Mouse (Mus musculus): ENCODE data around the gene Prox1. TPM values are rescaled to one million over a fixed set of nuclear protein-coding genes. Genes with fewer than 3 reads are reported as not detected.

Prox1 gene
- polyA plus RNA-seq, 1 experiment from 2014 or later: 2.1 TPM

- H3K27ac ChIP-seq: peak overlapping the region; percentile 47; the same call in 1 of the 2 replicates
- 70% methylated on average over 18 of the region's 18 CpGs for WGBS
- 0 out of 2 replicates have a peak, but pooled peaks cover 3% of the 10 kb centered on the region for H3K4me1 ChIP-seq
- no peak overlapping the region for H3K9ac ChIP-seq
- ATAC-seq (ENCODE audit: insufficient number of reproducible peaks, low FRiP score, low TSS enrichment, low read depth): no peak
- H3K4me2 ChIP-seq: 0 out of 2 replicates have a peak overlapping the region, but pooled peaks have one; percentile 12
- H3K4me3 ChIP-seq: no peak overlapping the region
- no peaks in the 10 kb centered on the region for H3K9me3 ChIP-seq
- peaks cover 24% of the 10 kb centered on the region for H3K27me3 ChIP-seq
- H3K36me3 ChIP-seq: no peaks in the 10 kb centered on the region
Measured at GRCm38 (mm10) chr1:190161288-190161687, 9.2 kb downstream of the Prox1 start.

GRCm38 (mm10) chr1:190159457-190159856 lies 11.1 kb downstream of the Prox1 start:
- no peak for ATAC-seq (ENCODE audit: insufficient number of reproducible peaks, low FRiP score, low TSS enrichment, low read depth)
- WGBS: 62% methylated on average over 11 of the region's 11 CpGs

GRCm38 (mm10) chr1:190155751-190156150 lies 14.8 kb downstream of the Prox1 start:
- Histone ChIP-seq H3K9me3 (no peaks in the 10 kb centered on the region), H3K27ac (no peak overlapping the region), H3K4me2 (no peak overlapping the region), H3K27me3 (peaks cover 14% of the 10 kb centered on the region; the same call in 1 of the 2 replicates), H3K9ac (no peak overlapping the region), H3K4me1 (no peaks in the 10 kb centered on the region), H3K36me3 (no peaks in the 10 kb centered on the region), H3K4me3 (no peak overlapping the region)
- 23% methylated on average over 8 of the region's 8 CpGs for WGBS
- no peak for ATAC-seq (ENCODE audit: insufficient number of reproducible peaks, low FRiP score, low TSS enrichment, low read depth)

More at GRCm38 (mm10) chr1:190159457-190159856, 11.1 kb downstream of the Prox1 start:
- Histone ChIP-seq H3K4me1 (0 out of 2 replicates have a peak, but pooled peaks cover 3% of the 10 kb centered on the region), H3K4me2 (no peak overlapping the region), H3K27me3 (peaks cover 18% of the 10 kb centered on the region; the same call in 1 of the 2 replicates), H3K4me3 (no peak overlapping the region), H3K36me3 (no peaks in the 10 kb centered on the region), H3K9me3 (no peaks in the 10 kb centered on the region), H3K27ac (no peak overlapping the region), H3K9ac (no peak overlapping the region)

- Histone ChIP-seq H3K4me3 (no peak overlapping the region), H3K9ac (no peak overlapping the region), H3K9me3 (no peaks in the 10 kb centered on the region), H3K27me3 (peaks cover 12% of the 10 kb centered on the region; the same call in 1 of the 2 replicates), H3K27ac (no peak overlapping the region), H3K4me1 (no peaks in the 10 kb centered on the region), H3K4me2 (no peak overlapping the region), H3K36me3 (no peaks in the 10 kb centered on the region)
- 24% methylated on average over 2 of the region's 2 CpGs for WGBS
- no peak for ATAC-seq (ENCODE audit: insufficient number of reproducible peaks, low FRiP score, low TSS enrichment, low read depth)
Measured at GRCm38 (mm10) chr1:190155021-190155420, 15.5 kb downstream of the Prox1 start.

- H3K9ac ChIP-seq: no peak overlapping the region
- H3K27ac ChIP-seq: no peak overlapping the region
- no peak overlapping the region for H3K4me2 ChIP-seq
- no peaks in the 10 kb centered on the region for H3K36me3 ChIP-seq
- WGBS: 21% methylated on average over 7 of the region's 7 CpGs
- H3K27me3 ChIP-seq: peaks cover 16% of the 10 kb centered on the region
- H3K4me3 ChIP-seq: no peak overlapping the region
- no peaks in the 10 kb centered on the region for H3K9me3 ChIP-seq
- H3K4me1 ChIP-seq: 0 out of 2 replicates have a peak, but pooled peaks cover under 1% of the 10 kb centered on the region
- ATAC-seq (ENCODE audit: insufficient number of reproducible peaks, low FRiP score, low TSS enrichment, low read depth): no peak
Measured at GRCm38 (mm10) chr1:190154292-190154691, 16.2 kb downstream of the Prox1 start.

GRCm38 (mm10) chr1:190152603-190153002 lies 17.9 kb downstream of the Prox1 start:
- H3K4me2 ChIP-seq: no peak overlapping the region
- H3K9ac ChIP-seq: no peak overlapping the region
- WGBS: 80% methylated on average over 6 of the region's 6 CpGs
- no peaks in the 10 kb centered on the region for H3K36me3 ChIP-seq
- H3K27ac ChIP-seq: no peak overlapping the region
- H3K27me3 ChIP-seq: peaks cover 11% of the 10 kb centered on the region
- H3K4me1 ChIP-seq: 0 out of 2 replicates have a peak, but pooled peaks cover 5% of the 10 kb centered on the region
- H3K9me3 ChIP-seq: no peaks in the 10 kb centered on the region
- H3K4me3 ChIP-seq: no peak overlapping the region
- ATAC-seq (ENCODE audit: insufficient number of reproducible peaks, low FRiP score, low TSS enrichment, low read depth): no peak

GRCm38 (mm10) chr1:190149233-190149741 lies 21.2 kb downstream of the Prox1 start:
- no peaks in the 10 kb centered on the region for H3K9me3 ChIP-seq
- no peak for ATAC-seq (ENCODE audit: insufficient number of reproducible peaks, low FRiP score, low TSS enrichment, low read depth)
- H3K9ac ChIP-seq: no peak overlapping the region
- 0 out of 2 replicates have a peak, but pooled peaks cover 5% of the 10 kb centered on the region for H3K4me1 ChIP-seq
- H3K27ac ChIP-seq: no peak overlapping the region
- 49% methylated on average over 17 of the region's 17 CpGs for WGBS
- H3K36me3 ChIP-seq: no peaks in the 10 kb centered on the region
- H3K27me3 ChIP-seq: peaks cover 11% of the 10 kb centered on the region
- no peak overlapping the region for H3K4me2 ChIP-seq
- no peak overlapping the region for H3K4me3 ChIP-seq

- ATAC-seq (ENCODE audit: insufficient number of reproducible peaks, low FRiP score, low TSS enrichment, low read depth): no peak
- H3K27me3 ChIP-seq: peaks cover 11% of the 10 kb centered on the region
- no peaks in the 10 kb centered on the region for H3K36me3 ChIP-seq
- no peak overlapping the region for H3K27ac ChIP-seq
- 35% methylated on average over 12 of the region's 12 CpGs for WGBS
- H3K9ac ChIP-seq: no peak overlapping the region
- H3K9me3 ChIP-seq: no peaks in the 10 kb centered on the region
- H3K4me1 ChIP-seq: 0 out of 2 replicates have a peak, but pooled peaks cover 5% of the 10 kb centered on the region
- no peak overlapping the region for H3K4me3 ChIP-seq
- H3K4me2 ChIP-seq: no peak overlapping the region
Measured at GRCm38 (mm10) chr1:190148661-190149232, 21.8 kb downstream of the Prox1 start.

- H3K4me1 ChIP-seq: 0 out of 2 replicates have a peak, but pooled peaks cover 5% of the 10 kb centered on the region
- H3K27ac ChIP-seq: no peak overlapping the region
- no peaks in the 10 kb centered on the region for H3K36me3 ChIP-seq
- no peak overlapping the region for H3K9ac ChIP-seq
- H3K27me3 ChIP-seq: peaks cover 7% of the 10 kb centered on the region
- WGBS: 72% methylated on average over 6 of the region's 6 CpGs
- no peak overlapping the region for H3K4me3 ChIP-seq
- H3K4me2 ChIP-seq: no peak overlapping the region
- no peaks in the 10 kb centered on the region for H3K9me3 ChIP-seq
- ATAC-seq (ENCODE audit: insufficient number of reproducible peaks, low FRiP score, low TSS enrichment, low read depth): no peak
Measured at GRCm38 (mm10) chr1:190147816-190148215, 22.7 kb downstream of the Prox1 start.

- Histone ChIP-seq H3K36me3 (no peaks in the 10 kb centered on the region), H3K4me2 (no peak overlapping the region), H3K9me3 (no peaks in the 10 kb centered on the region), H3K4me1 (0 out of 2 replicates have a peak, but pooled peaks cover 5% of the 10 kb centered on the region), H3K9ac (no peak overlapping the region), H3K27me3 (no peaks in the 10 kb centered on the region; the same call in 1 of the 2 replicates), H3K27ac (no peak overlapping the region), H3K4me3 (no peak overlapping the region)
- ATAC-seq (ENCODE audit: insufficient number of reproducible peaks, low FRiP score, low TSS enrichment, low read depth): no peak
Measured at GRCm38 (mm10) chr1:190144416-190144815, 26.1 kb downstream of the Prox1 start.

- Histone ChIP-seq H3K4me1 (no peaks in the 10 kb centered on the region), H3K27me3 (no peaks in the 10 kb centered on the region), H3K4me2 (no peak overlapping the region), H3K36me3 (no peaks in the 10 kb centered on the region), H3K9me3 (no peaks in the 10 kb centered on the region), H3K9ac (no peak overlapping the region), H3K4me3 (no peak overlapping the region), H3K27ac (no peak overlapping the region)
- no peak for ATAC-seq (ENCODE audit: insufficient number of reproducible peaks, low FRiP score, low TSS enrichment, low read depth)
- 77% methylated on average over 9 of the region's 9 CpGs for WGBS
Measured at GRCm38 (mm10) chr1:190143593-190143992, 26.9 kb downstream of the Prox1 start.

GRCm38 (mm10) chr1:190142584-190142983 lies 27.9 kb downstream of the Prox1 start:
- Histone ChIP-seq H3K4me2 (no peak overlapping the region), H3K9me3 (no peaks in the 10 kb centered on the region), H3K4me1 (no peaks in the 10 kb centered on the region), H3K27ac (no peak overlapping the region), H3K9ac (no peak overlapping the region), H3K4me3 (no peak overlapping the region), H3K27me3 (no peaks in the 10 kb centered on the region), H3K36me3 (no peaks in the 10 kb centered on the region)
- ATAC-seq (ENCODE audit: insufficient number of reproducible peaks, low FRiP score, low TSS enrichment, low read depth): no peak
- 34% methylated on average over 4 of the region's 4 CpGs for WGBS

Measured in limb, embryonic 15.5 days (tissue).